Mouse (Mus musculus): ENCODE measurements around the gene Fn3k. TPM values are rescaled to one million over a fixed set of nuclear protein-coding genes. Genes with fewer than 3 reads are reported as not detected.

The Fn3k gene
- polyA plus RNA-seq (2014; fragmentation: Nextera tagmentation; extraction: Ambion mirVana), result 1.3 and 1.7 TPM in 2 replicates

DNA sequence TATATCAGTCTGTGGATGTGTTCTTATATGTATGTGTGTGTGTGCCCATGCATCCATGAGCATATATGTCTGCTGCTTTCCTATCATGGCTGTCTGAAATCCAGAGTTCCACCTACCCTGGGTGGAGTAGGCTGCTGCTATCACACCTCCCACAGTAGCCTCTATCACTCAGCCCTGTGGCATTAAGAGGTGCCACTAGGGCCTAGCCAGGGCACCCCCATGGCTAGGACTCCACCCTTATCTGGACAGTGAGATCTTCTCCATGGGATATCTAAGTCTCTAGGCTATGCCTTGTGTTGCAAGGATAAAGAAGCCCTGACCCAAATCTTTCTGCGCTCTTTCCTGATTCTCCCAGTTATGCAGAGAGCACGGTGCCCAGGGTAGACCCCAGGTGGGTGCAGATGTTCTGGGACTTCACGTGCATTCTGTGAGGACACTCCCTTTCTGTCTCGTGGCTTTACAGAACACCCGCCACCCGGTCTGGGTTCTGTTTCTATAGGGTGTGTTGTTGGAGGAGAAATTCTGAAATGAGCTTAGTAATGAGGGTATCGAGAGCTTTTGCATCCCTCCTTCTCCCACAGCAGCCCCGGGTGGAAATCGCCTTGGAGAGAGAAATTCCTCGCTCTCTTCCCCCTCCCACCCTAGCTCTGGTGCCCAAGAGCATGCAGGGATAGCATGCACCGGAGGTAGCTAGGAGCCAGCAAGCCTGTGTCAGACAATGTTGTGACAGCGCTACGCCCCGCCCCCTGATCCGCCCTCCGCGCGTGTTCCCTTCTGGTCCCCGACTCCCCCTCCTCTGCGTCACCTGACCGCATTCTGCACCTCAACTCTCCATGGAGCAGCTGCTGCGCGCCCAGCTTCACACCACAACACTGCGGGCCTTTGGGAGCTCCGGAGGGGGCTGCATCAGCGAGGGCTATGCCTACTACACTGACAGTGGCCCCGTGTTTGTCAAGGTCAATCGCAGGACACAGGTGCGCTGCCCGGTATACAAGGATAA, at the start of gene Fn3k:
Gene Fn3k (plus strand): TSS at position 758 of the 1,000 bp plus-strand sequence.
- Histone ChIP-seq H3K27ac (ENCODE audit: low read depth, low read length) (no peak within 1 kb of the TSS), H3K4me1 (replicated peaks; ENCODE audit: control insufficient read depth, insufficient read depth, low read length) (no peaks in the 10 kb centered on the region; the same call in 1 of the 2 replicates), H3K36me3 (ENCODE audit: control insufficient read depth, insufficient read depth, low read length) (no peaks in the 10 kb centered on the region; the same call in 1 of the 2 replicates), H3K9me3 (ENCODE audit: control insufficient read depth, low read length) (no peaks in the 10 kb centered on the region), H3K27me3 (ENCODE audit: control insufficient read depth, insufficient read depth, low read length) (no peaks in the 10 kb centered on the region), H3K9ac (ENCODE audit: low read length) (peak within 1 kb of the TSS; percentile 4; the same call in 1 of the 2 replicates), H3K4me2 (ENCODE audit: low read depth, low read length, severe bottlenecking) (peak within 1 kb of the TSS; percentile 67), H3K4me3 (ENCODE audit: low read depth, low read length) (peak within 1 kb of the TSS; percentile 29)
- ATAC-seq (replicated peaks; ENCODE audit: low FRiP score) (peak; percentile 91), DNase-seq (ENCODE audit: low spot score) (peak; percentile 88)
- WGBS, result 10% methylated on average over 30 of the region's 30 CpGs

DNA sequence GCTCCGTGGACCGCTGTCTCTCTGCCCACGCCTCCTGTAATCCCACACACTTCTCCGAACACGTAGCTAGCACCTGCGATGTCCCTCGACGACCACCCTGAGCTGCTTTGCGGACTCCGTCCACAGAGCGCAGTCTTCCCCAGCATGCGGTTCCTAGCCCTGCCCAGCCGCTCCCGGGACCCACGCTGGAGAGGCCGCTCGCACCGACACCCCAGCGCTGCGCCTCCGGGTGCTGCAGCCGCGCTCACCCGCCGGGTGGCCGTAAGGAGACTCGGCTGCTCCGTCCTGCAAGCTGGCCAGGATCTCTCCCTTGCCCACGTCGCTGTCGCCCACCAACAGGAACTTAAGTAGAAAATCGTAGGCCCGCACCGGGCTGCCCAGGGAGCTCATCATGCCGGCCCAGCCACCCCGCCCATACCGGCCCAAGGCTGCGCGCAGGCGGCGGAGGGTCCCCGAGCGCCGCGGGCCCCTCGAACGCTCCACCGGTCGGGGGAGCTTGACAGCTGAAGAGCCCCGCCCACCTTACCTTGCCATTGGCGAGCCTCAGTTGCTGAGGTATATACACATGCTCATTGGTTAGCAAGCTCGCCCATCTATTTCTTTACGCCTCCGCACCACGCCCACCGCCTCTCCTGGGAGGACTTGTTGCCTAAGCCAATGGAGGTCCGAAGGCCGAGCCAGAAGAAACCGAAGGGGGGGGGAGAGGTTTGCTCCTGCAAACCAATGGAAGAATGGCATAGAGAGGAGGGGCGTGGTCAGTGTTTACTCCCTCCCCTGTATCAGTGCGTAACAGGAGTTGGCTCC, 46.8 kb upstream of the Fn3k start, which contains the start of gene Rab40b:
Gene Rab40b (minus strand): TSS at position 502 of the 804 bp plus-strand sequence.
- Histone ChIP-seq H3K9ac (ENCODE audit: low read length) (peak within 1 kb of the TSS; percentile 51), H3K9me3 (ENCODE audit: control insufficient read depth, low read length) (no peaks in the 10 kb centered on the region), H3K4me1 (replicated peaks; ENCODE audit: control insufficient read depth, insufficient read depth, low read length) (no peaks in the 10 kb centered on the region), H3K27me3 (ENCODE audit: control insufficient read depth, insufficient read depth, low read length) (peaks cover 6% of the 10 kb centered on the region), H3K36me3 (ENCODE audit: control insufficient read depth, insufficient read depth, low read length) (no peaks in the 10 kb centered on the region), H3K4me2 (ENCODE audit: low read depth, low read length, severe bottlenecking) (peak within 1 kb of the TSS; percentile 98), H3K27ac (ENCODE audit: low read depth, low read length) (no peak within 1 kb of the TSS), H3K4me3 (ENCODE audit: low read depth, low read length) (peak within 1 kb of the TSS; percentile 59)
- 1% methylated on average over 61 of the region's 61 CpGs for WGBS
- ATAC-seq (replicated peaks; ENCODE audit: low FRiP score) (peak; percentile 99), DNase-seq (ENCODE audit: low spot score) (peak; percentile 95)

- H3K4me3 ChIP-seq (ENCODE audit: low read depth, low read length), result peak overlapping the region; percentile 59; the same call in 1 of the 2 replicates
- no peak overlapping the region for H3K9ac ChIP-seq (ENCODE audit: low read length)
- no peak overlapping the region for H3K27ac ChIP-seq (ENCODE audit: low read depth, low read length)
- WGBS, result 8% methylated on average over 6 of the region's 6 CpGs
- peaks cover 6% of the 10 kb centered on the region for H3K27me3 ChIP-seq (ENCODE audit: control insufficient read depth, insufficient read depth, low read length)
- no peaks in the 10 kb centered on the region for H3K4me1 ChIP-seq (replicated peaks; ENCODE audit: control insufficient read depth, insufficient read depth, low read length)
- DNase-seq (ENCODE audit: low spot score) (no peak), ATAC-seq (replicated peaks; ENCODE audit: low FRiP score) (peak; percentile 59)
- no peaks in the 10 kb centered on the region for H3K36me3 ChIP-seq (ENCODE audit: control insufficient read depth, insufficient read depth, low read length)
- H3K9me3 ChIP-seq (ENCODE audit: control insufficient read depth, low read length), result no peaks in the 10 kb centered on the region
- H3K4me2 ChIP-seq (ENCODE audit: low read depth, low read length, severe bottlenecking), result peak overlapping the region; percentile 98; the same call in 1 of the 2 replicates
Observed at GRCm38 (mm10) chr11:121388554-121388945, 46.2 kb upstream of the Fn3k start.

DNA sequence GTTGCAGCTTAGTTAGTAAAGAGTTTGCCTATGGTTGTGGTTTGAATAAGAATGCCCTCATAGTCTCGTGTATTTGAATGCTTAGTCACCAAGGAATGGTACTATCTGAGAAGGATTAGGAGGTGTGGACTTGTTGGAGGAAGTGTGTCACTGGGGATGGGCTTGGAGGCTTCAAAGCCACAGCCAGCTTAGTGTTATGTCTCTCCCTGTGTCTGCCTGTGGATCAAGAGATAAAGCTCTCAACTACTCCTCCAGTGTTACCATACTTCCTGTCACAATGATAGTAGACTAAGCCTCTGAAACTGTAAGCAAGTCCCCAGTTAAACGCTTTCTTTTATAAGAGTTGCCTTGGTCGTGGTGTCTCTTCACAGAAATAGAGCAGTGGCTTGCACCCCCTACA, 43.9 kb upstream of the Fn3k start:
- H3K4me3 ChIP-seq (ENCODE audit: low read depth, low read length), result no peak overlapping the region
- DNase-seq (ENCODE audit: low spot score), result no peak
- ATAC-seq (replicated peaks; ENCODE audit: low FRiP score), result no peak

DNA sequence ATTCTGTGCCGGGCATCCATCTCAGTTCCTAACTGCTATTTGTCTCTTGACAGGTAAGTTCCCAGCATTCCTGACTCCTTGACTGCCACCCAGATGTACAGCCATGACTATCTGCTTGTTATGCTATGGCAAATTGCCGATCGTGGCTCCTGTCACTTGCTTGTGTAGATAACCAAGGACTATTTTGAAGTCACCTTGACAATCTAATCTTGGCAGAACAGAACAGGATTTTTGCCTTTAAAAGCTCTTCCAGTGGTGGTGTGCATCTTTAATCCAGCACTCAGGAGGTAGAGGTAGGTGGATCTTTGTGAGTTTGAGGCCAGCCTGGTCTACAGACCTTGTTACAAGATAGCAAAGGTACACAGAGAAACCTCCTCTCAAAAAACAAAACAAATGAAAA, 42.3 kb upstream of the Fn3k start:
- H3K4me2 ChIP-seq (ENCODE audit: low read depth, low read length, severe bottlenecking), result no peak overlapping the region
- DNase-seq (ENCODE audit: low spot score), result no peak
- no peaks in the 10 kb centered on the region for H3K27me3 ChIP-seq (ENCODE audit: control insufficient read depth, insufficient read depth, low read length)
- 87% methylated on average over 3 of the region's 3 CpGs for WGBS
- H3K27ac ChIP-seq (ENCODE audit: low read depth, low read length), result no peak overlapping the region
- ATAC-seq (replicated peaks; ENCODE audit: low FRiP score), result no peak
- no peaks in the 10 kb centered on the region for H3K36me3 ChIP-seq (ENCODE audit: control insufficient read depth, insufficient read depth, low read length)
- no peaks in the 10 kb centered on the region for H3K9me3 ChIP-seq (ENCODE audit: control insufficient read depth, low read length)
- H3K4me1 ChIP-seq (replicated peaks; ENCODE audit: control insufficient read depth, insufficient read depth, low read length), result no peaks in the 10 kb centered on the region
- H3K9ac ChIP-seq (ENCODE audit: low read length), result no peak overlapping the region
- no peak overlapping the region for H3K4me3 ChIP-seq (ENCODE audit: low read depth, low read length)

More for the DNA sequence above, 43.9 kb upstream of the Fn3k start:
- Histone ChIP-seq H3K27ac (ENCODE audit: low read depth, low read length) (no peak overlapping the region), H3K9ac (ENCODE audit: low read length) (no peak overlapping the region), H3K4me2 (ENCODE audit: low read depth, low read length, severe bottlenecking) (no peak overlapping the region), H3K9me3 (ENCODE audit: control insufficient read depth, low read length) (no peaks in the 10 kb centered on the region), H3K27me3 (ENCODE audit: control insufficient read depth, insufficient read depth, low read length) (peaks cover 6% of the 10 kb centered on the region), H3K4me1 (replicated peaks; ENCODE audit: control insufficient read depth, insufficient read depth, low read length) (no peaks in the 10 kb centered on the region), H3K36me3 (ENCODE audit: control insufficient read depth, insufficient read depth, low read length) (no peaks in the 10 kb centered on the region)
- WGBS, result 68% methylated on average over 3 of the region's 3 CpGs

DNA sequence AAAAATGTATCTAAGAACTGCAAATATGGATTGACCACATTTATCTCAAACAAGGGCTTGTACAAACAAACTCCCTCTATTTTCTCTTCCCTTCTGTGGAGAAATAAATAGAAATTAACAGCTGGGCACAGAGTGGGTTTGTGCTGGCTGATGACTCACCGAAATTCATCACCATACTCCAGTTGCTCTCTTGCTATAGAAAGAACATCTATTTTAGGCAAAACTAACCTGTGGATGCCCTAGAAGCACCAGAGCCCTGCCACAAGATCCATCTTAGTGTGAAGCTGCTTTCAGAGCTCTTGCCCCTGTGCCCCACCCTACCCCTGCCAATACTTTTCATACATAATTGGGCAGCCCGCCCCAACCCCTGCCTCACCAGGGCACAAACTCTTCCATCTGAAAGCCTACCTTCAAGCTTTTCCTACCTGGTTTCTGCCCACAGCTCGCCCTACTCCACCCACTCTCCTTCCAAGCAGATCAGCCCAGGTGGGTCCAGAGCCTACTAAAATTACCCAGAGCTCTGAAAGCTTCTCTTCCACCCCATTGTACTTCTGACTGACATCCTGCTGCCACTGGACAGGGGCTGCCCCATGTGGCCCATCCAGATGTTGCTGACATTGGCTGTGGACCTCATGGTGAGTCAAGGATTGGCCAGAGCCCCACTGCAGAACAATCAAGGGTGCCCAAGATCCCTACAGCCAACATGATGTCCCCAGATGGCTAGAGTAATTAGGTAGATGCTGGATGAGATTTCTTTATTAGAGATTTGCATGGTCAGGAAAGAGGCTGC, 27.2 kb upstream of the Fn3k start:
- no peak overlapping the region for H3K9ac ChIP-seq (ENCODE audit: low read length)
- no peak overlapping the region for H3K4me2 ChIP-seq (ENCODE audit: low read depth, low read length, severe bottlenecking)
- H3K27ac ChIP-seq (ENCODE audit: low read depth, low read length), result no peak overlapping the region
- H3K27me3 ChIP-seq (ENCODE audit: control insufficient read depth, insufficient read depth, low read length), result no peaks in the 10 kb centered on the region
- H3K36me3 ChIP-seq (ENCODE audit: control insufficient read depth, insufficient read depth, low read length), result no peaks in the 10 kb centered on the region
- no peak for DNase-seq (ENCODE audit: low spot score)
- ATAC-seq (replicated peaks; ENCODE audit: low FRiP score), result no peak
- H3K4me3 ChIP-seq (ENCODE audit: low read depth, low read length), result no peak overlapping the region
- no peaks in the 10 kb centered on the region for H3K4me1 ChIP-seq (replicated peaks; ENCODE audit: control insufficient read depth, insufficient read depth, low read length)
- WGBS, result 75% methylated on average over 3 of the region's 3 CpGs
- no peaks in the 10 kb centered on the region for H3K9me3 ChIP-seq (ENCODE audit: control insufficient read depth, low read length)

GRCm38 (mm10) chr11:121414762-121415161, 20.0 kb upstream of the Fn3k start:
- Histone ChIP-seq H3K9ac (ENCODE audit: low read length) (no peak overlapping the region), H3K4me1 (replicated peaks; ENCODE audit: control insufficient read depth, insufficient read depth, low read length) (no peaks in the 10 kb centered on the region), H3K9me3 (ENCODE audit: control insufficient read depth, low read length) (no peaks in the 10 kb centered on the region), H3K4me3 (ENCODE audit: low read depth, low read length) (no peak overlapping the region), H3K36me3 (ENCODE audit: control insufficient read depth, insufficient read depth, low read length) (no peaks in the 10 kb centered on the region), H3K27ac (ENCODE audit: low read depth, low read length) (no peak overlapping the region), H3K27me3 (ENCODE audit: control insufficient read depth, insufficient read depth, low read length) (no peaks in the 10 kb centered on the region), H3K4me2 (ENCODE audit: low read depth, low read length, severe bottlenecking) (no peak overlapping the region)
- 90% methylated on average over 5 of the region's 5 CpGs for WGBS
- DNase-seq (ENCODE audit: low spot score), result no peak
- ATAC-seq (replicated peaks; ENCODE audit: low FRiP score), result no peak

GRCm38 (mm10) chr11:121415351-121415750, 19.4 kb upstream of the Fn3k start:
- H3K4me2 ChIP-seq (ENCODE audit: low read depth, low read length, severe bottlenecking), result no peak overlapping the region
- no peak overlapping the region for H3K9ac ChIP-seq (ENCODE audit: low read length)
- H3K27ac ChIP-seq (ENCODE audit: low read depth, low read length), result no peak overlapping the region
- no peaks in the 10 kb centered on the region for H3K27me3 ChIP-seq (ENCODE audit: control insufficient read depth, insufficient read depth, low read length)
- H3K9me3 ChIP-seq (ENCODE audit: control insufficient read depth, low read length), result no peaks in the 10 kb centered on the region
- no peaks in the 10 kb centered on the region for H3K4me1 ChIP-seq (replicated peaks; ENCODE audit: control insufficient read depth, insufficient read depth, low read length)
- no peak overlapping the region for H3K4me3 ChIP-seq (ENCODE audit: low read depth, low read length)
- ATAC-seq (replicated peaks; ENCODE audit: low FRiP score), result no peak
- H3K36me3 ChIP-seq (ENCODE audit: control insufficient read depth, insufficient read depth, low read length), result no peaks in the 10 kb centered on the region
- no peak for DNase-seq (ENCODE audit: low spot score)
- 81% methylated on average over 5 of the region's 5 CpGs for WGBS
